Mouse (Mus musculus) thymus, adult 2 months (tissue): ENCODE results near the gene Cacna2d3.

ENCODE experiments used
- CTCF ChIP-seq: fragments of 200-500 bp; IDR thresholded peaks from 2 replicates; pipeline ENCODE4 v1.5.1; 2012; ENCODE audit warnings: mild to moderate bottlenecking, control low read depth, low read length, moderate library complexity, borderline replicate concordance; ENCODE audit not compliant: control insufficient read depth, poor library complexity, insufficient read depth; ENCODE audit errors: extremely low read depth
- POLR2A ChIP-seq: fragments of 200-500 bp; IDR thresholded peaks from 2 replicates; pipeline ENCODE4 v1.6.1; 2012; ENCODE audit warnings: mild to moderate bottlenecking, low read length, control low read depth, moderate library complexity; ENCODE audit not compliant: control insufficient read depth, poor library complexity, insufficient read depth; ENCODE audit errors: extremely low read depth

GRCm38 (mm10) chr14:29227959-29228358, 493.7 kb downstream of the Cacna2d3 start:
- TF ChIP-seq CTCF (no peak), POLR2A (no peak)
